Mouse (Mus musculus) spleen, adult 18-20 months (tissue): ENCODE measurements around the gene Thsd1.
"Not testable (repeated sequence)": the region's sequence is repeated elsewhere in the genome, so short reads cannot be mapped to it uniquely, and the experiment has no call there.

Experiments
- DNase-seq, 2 experiments: peaks; one replicate each; pipeline ENCODE4 v3.0.0; 2022; ENCODE audit warnings: mixed read lengths in 2 of 2

Thsd1 gene

DNA sequence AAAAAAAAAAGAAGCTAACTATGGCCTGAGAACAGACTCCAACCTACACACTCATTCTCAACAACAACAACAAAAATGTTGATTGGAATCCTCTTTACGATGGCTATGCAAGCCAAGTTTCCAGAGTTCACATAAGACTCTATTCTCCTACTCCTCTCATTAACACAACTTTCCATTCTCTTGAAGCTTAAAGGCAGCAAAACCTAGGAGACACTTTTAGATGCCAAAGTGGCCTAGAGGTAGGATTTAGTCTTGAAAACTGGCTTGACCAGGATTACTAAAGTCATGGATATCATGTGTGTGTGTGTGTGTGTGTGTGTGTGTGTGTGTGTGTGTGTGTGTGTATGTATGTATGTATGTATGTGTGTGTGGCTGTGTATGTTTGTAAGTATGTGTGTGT is 38.1 kb downstream of the Thsd1 start:
- DNase-seq, result no peak

DNA sequence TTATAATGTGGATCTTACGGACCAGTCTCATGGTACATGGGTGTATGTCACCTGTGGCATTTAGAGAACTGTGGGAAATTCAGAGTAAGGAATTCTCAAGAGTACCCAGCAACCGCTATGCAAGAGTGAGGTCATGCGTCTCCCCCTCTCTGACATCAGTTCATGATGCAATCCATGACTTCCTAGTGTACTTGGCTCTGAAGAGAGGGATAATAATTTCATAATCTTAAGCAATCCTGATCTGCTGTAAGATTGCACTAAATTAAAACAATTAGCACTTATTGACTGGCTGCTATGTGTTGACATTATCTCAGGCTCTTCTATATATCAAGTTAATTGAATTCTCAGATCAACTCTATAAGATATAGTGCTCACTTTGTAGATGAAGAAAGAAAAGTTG is 39.7 kb downstream of the Thsd1 start:
- no peak for DNase-seq

DNA sequence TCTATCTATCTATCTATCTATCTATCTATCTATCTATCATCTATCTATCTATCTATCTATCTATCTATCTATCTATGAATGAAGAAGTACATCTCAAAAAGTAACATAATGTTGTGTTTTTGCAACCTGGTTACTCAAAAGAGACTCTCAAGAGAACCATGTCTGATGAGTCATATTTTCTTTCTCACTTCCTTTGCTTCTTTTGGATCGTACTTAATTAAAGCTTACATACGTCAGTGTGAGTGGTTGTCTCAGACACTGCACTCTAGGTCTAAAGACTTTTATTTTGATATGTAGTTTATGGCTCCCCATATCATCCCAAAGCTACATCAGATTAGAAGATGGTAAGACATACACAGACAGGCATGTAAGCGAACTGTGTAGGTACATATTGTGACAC is 46.0 kb downstream of the Thsd1 start:
- no peak for DNase-seq

DNA sequence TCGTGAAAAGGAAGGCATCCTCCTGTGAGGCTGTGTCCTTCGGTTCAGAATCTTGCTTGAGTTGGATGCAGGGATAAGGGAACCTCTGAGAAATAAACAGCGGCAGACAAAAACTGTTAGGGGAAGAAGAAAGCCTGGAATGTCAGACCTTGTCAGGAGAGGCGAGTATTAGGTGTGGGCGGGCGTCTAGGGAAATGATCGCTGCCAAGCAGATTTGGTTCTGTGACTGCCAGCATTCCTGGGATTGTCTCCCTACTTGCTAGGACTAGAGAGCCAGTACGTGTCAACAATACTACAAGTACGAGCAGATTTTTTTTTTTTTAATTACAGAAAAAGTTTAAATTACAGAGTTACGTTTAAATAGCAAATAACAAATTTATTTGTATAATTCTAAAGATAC is 47.5 kb downstream of the Thsd1 start:
- DNase-seq, result no peak

DNA sequence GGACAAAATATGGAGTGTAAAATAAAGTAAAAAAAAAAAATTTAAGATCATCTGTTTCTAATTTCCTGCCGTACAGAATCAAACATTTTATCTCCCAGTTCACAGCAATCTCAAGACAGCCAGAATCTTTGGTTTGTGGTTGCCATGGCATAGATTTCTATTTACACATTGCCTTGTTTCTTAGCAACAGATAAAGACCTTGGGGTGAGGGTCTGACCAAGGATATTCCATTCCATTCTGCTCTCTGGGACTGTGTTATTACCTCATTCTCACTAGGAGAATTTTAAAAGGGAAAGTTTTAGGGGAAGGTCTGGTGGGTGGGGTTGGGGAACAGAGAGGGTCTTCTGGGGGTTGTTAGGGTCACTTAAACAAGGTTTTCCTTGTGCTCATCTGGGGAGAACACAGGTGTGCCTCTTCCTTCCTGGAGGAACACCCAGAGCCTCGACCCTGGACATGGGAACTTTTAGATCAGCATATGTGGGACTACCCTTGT is 55.9 kb downstream of the Thsd1 start, which contains the start of gene Tpte:
Tpte (plus strand) TSS at position 443 of the 493 bp plus-strand sequence.
- no peak for DNase-seq

DNA sequence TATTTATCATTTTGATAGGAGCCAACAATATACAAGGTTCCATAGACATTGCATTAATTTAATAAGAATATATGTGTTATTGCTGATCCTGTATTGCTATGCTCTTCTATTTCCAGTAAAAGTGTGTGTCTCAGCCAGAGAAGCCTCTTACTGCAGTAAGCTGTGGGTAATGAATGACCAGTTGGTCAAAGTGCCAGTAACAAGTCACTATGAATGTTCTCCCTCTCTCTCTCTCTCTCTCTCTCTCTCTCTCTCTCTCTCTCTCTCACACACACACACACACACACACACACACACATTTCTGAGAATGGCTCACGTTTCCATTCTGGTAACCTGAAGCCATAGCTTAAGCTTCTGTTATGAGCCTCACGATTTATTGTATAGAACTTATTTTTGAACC is 75.2 kb downstream of the Thsd1 start:
- DNase-seq, result no peak

DNA sequence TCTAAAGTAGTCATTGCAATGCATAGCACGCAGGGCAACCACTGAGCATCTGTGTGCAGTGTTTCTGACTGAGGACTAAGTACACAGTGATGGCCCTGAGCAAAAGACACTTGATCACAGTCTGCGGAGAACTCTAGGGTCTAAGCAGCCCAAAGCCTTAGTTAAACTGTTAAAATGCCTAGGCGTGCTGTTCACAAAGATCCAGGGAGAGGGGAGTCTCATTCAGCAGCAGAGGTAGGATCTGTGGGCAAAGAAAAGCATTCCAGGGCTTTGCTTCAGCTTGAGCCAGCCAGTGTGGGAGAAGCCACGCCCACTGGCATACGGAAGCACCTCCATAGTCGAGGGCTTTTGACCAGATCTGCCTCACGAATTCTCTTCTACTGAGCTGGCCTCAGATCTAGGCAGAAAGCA is 75.8 kb downstream of the Thsd1 start:
- no peak for DNase-seq

DNA sequence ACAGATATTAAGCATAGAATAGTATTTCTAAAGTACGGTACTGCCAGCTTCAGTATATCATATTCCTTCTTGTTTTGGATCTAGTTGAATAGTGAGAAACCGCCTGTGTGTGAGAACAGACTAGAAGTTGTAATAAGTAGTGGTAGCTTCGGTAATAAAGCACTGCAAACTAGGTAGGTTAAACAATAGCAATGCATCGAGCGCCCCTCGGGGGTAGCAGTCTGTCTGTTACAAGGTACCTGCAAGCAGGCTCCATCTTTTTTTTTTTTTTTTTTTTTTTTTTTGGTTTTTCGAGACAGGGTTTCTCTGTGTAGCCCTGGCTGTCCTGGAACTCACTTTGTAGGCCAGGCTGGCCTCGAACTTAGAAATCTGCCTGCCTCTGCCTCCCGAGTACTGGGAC is 76.9 kb downstream of the Thsd1 start:
- DNase-seq, result not testable (repeated sequence)

DNA sequence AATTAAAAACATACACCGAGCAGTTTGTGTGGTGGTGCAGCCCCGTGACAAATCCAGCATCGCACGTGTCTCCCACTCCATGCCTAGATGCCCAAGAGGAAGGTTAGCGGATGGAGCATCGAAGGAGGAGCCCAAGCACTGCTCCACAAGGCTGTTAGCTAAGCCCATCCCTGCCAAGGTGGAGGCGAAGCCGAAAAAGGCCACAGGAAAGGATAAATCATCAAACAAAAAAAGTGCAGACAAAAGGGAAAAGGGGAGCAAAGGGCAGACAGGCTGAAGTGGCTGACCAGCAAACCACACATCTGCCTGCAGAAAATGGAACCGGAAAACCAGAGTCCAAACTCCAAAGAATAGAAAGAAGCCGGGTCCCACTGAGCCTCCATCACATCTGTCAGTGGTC is 79.9 kb downstream of the Thsd1 start:
- DNase-seq, result no peak
